26 mouse cellular contexts compared by ENCODE assay signal in the genomic region with DNA sequence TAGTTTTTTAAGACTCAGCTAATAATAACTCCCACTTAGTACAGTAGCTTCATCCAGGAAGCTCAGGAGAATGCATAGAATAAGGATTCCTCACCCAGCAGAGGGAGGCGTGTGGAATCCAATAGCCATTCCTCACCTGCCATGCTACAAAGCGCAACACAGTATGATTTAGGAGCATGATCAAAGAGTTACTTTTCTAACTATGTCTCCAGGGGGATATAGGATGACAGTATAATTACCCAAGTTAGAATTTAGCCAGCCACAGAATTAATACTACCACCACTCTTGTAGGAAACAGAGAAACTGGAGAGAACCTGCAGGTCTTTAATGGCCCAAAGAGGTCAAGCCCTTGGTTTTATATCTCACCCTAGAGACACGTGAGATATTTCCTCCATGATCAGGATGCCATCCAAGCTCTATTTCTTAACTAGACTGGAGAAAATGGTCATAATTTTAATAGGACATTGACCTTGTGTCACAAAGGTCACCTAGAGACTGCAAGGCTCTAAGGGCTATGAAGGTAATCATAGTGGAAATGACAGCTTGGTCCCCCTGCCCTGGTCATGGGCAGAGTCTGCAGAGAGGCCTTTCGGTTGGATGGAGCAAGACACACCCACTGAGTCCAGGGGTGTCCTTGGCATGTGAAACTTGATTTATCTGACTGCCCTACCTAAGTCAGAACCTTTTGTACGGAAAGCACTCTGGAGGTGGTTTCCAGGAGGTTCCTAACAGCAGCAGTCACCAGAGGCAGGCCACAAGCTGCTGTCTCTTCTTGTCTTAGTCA.
DNase-seq lines count a peak whose midpoint lies in the region; ATAC-seq lines count a peak whose summit lies in the region.
"Had no signal": no experiment of that assay in that cellular context is flagged by ENCODE, and none has a peak within 500 bp of the region (broad histone marks: within the 10 kb centered on the region; RNA-seq: fewer than 3 reads in every experiment).

No protein-coding gene starts in this region.

- no peak overlapping the region for H3K4me3 ChIP-seq in kidney, embryonic 14.5 days (ENCODE audit: low read length)
- no peak overlapping the region for H3K4me3 ChIP-seq in kidney, embryonic 16.5 days (ENCODE audit: low read length)
- peak overlapping the region; percentile 50 for H3K4me3 ChIP-seq in megakaryocyte, embryonic 14.5 days (replicated peaks)
- H3K4me3 ChIP-seq: embryonic facial prominence, embryonic 10.5 days; embryonic facial prominence, embryonic 12.5 days; forebrain, embryonic 13.5 days; forebrain, embryonic 15.5 days had no signal

- no peaks in the 10 kb centered on the region for H3K27me3 ChIP-seq in kidney, embryonic 14.5 days (ENCODE audit: control insufficient read depth, insufficient read depth, low read length)
- H3K27me3 ChIP-seq in kidney, embryonic 16.5 days (ENCODE audit: insufficient read depth, low read length), result no peaks in the 10 kb centered on the region
- no peaks in the 10 kb centered on the region for H3K27me3 ChIP-seq in megakaryocyte, embryonic 14.5 days (replicated peaks)
- H3K27me3 ChIP-seq: CH12.LX; embryonic facial prominence, embryonic 12.5 days; forebrain, embryonic 13.5 days; forebrain, embryonic 15.5 days; Patski had no signal

- no peaks in the 10 kb centered on the region for H3K4me1 ChIP-seq in kidney, embryonic 14.5 days (ENCODE audit: control insufficient read depth, insufficient read depth, low read length)
- H3K4me1 ChIP-seq in kidney, embryonic 16.5 days (ENCODE audit: insufficient read depth, low read length), result peaks cover 7% of the 10 kb centered on the region; the same call in 1 of the 2 replicates
- H3K4me1 ChIP-seq in megakaryocyte, embryonic 14.5 days, result peaks cover 27% of the 10 kb centered on the region
- H3K4me1 ChIP-seq: embryonic facial prominence, embryonic 12.5 days; forebrain, embryonic 13.5 days; forebrain, embryonic 15.5 days had no signal

- DNase-seq in embryo, embryonic 10.5 days (ENCODE audit: low spot score), result peak; percentile 28
- no peak for DNase-seq in embryo, embryonic 10 days (ENCODE audit: low spot score)
- no peak for DNase-seq in kidney, adult 18-20 months
- DNase-seq in kidney, postnatal 10 days, result no peak
- DNase-seq: adrenal gland, adult 8-10 months; adrenal gland, postnatal 14 days; adrenal gland, postnatal 36 days; B cell, adult 2 months; cerebellum, adult 11-12 months; cerebellum, adult 2 months; cerebellum, adult 9-10 months; cerebellum, postnatal 10 days; cerebellum, postnatal 25 days had no signal

- ATAC-seq in kidney, embryonic 14.5 days (ENCODE audit: low FRiP score, low TSS enrichment), result peak; percentile 80
- ATAC-seq in kidney, embryonic 16.5 days (ENCODE audit: low FRiP score, low TSS enrichment), result peak; percentile 84
- no peak for ATAC-seq in megakaryocyte, adult 5-6 weeks (ENCODE audit: poor library complexity, severe bottlenecking)
- ATAC-seq: activated CD4-positive, CD25-positive, alpha-beta regulatory T cell, adult 4 months; CD4-positive, CD25-positive, alpha-beta regulatory T cell, adult 4 months; forebrain, embryonic 13.5 days; forebrain, embryonic 15.5 days; Patski had no signal

- H3K4me2 ChIP-seq in kidney, embryonic 14.5 days (replicated peaks; ENCODE audit: low read depth, low read length), result no peak overlapping the region
- no peak overlapping the region for H3K4me2 ChIP-seq in kidney, embryonic 16.5 days (replicated peaks; ENCODE audit: low read depth, low read length)
- H3K4me2 ChIP-seq: embryonic facial prominence, embryonic 12.5 days; forebrain, embryonic 13.5 days; forebrain, embryonic 15.5 days had no signal

- no peaks in the 10 kb centered on the region for H3K9me3 ChIP-seq in kidney, embryonic 14.5 days (ENCODE audit: control insufficient read depth, low read length)
- H3K9me3 ChIP-seq in kidney, embryonic 16.5 days (ENCODE audit: low read length), result no peaks in the 10 kb centered on the region
- H3K9me3 ChIP-seq in megakaryocyte, embryonic 14.5 days, result no peaks in the 10 kb centered on the region
- H3K9me3 ChIP-seq: embryonic facial prominence, embryonic 10.5 days; embryonic facial prominence, embryonic 12.5 days; forebrain, embryonic 13.5 days; forebrain, embryonic 15.5 days; G1E had no signal

- H3K36me3 ChIP-seq in kidney, embryonic 14.5 days (ENCODE audit: control insufficient read depth, insufficient read depth, low read length), result no peaks in the 10 kb centered on the region
- no peaks in the 10 kb centered on the region for H3K36me3 ChIP-seq in kidney, embryonic 16.5 days (ENCODE audit: insufficient read depth, low read length)
- H3K36me3 ChIP-seq in megakaryocyte, embryonic 14.5 days (replicated peaks; ENCODE audit: low read length), result no peaks in the 10 kb centered on the region
- H3K36me3 ChIP-seq: embryonic facial prominence, embryonic 10.5 days; embryonic facial prominence, embryonic 12.5 days; forebrain, embryonic 15.5 days; G1E had no signal

- H3K9ac ChIP-seq in kidney, embryonic 14.5 days (ENCODE audit: low read depth, low read length), result no peak overlapping the region
- H3K9ac ChIP-seq in kidney, embryonic 16.5 days (replicated peaks; ENCODE audit: low read length), result no peak overlapping the region
- H3K9ac ChIP-seq: embryonic facial prominence, embryonic 12.5 days; forebrain, embryonic 13.5 days; forebrain, embryonic 15.5 days had no signal

- WGBS in kidney, embryonic 14.5 days, result 30% methylated on average over 5 of the region's 5 CpGs
- WGBS in kidney, embryonic 16.5 days, result 45% methylated on average over 5 of the region's 5 CpGs

- no peak overlapping the region for H3K27ac ChIP-seq in kidney, embryonic 14.5 days (ENCODE audit: low read depth, low read length)
- no peak overlapping the region for H3K27ac ChIP-seq in kidney, embryonic 16.5 days (ENCODE audit: low read length)
- H3K27ac ChIP-seq: embryonic facial prominence, embryonic 10.5 days; embryonic facial prominence, embryonic 12.5 days; forebrain, embryonic 13.5 days; forebrain, embryonic 15.5 days had no signal
